Mouse (Mus musculus) MEL (cell line): ENCODE results near the gene Dhx40.
"Not testable (repeated sequence)": the region's sequence is repeated elsewhere in the genome, so short reads cannot be mapped to it uniquely, and the experiment has no call there.

Source experiments
- CHD2 ChIP-seq: IDR thresholded peaks from 2 replicates; pipeline ENCODE4 v1.6.1; 2011; ENCODE audit warnings: low read length, improper control_type of control experiment
- CTCF ChIP-seq, 3 experiments: IDR thresholded peaks in 2 of 3; conservative IDR thresholded peaks in 1 of 3; 2 replicates each; pipeline ENCODE4 v1.5.1; 2011 to 2012; ENCODE audit warnings: low read length in 3 of 3, low read depth in 2 of 3, mild to moderate bottlenecking in 2 of 3, improper control_type of control experiment in 1 of 3, inconsistent platforms in 1 of 3, mixed read lengths in 1 of 3, moderate library complexity in 1 of 3; ENCODE audit not compliant: control insufficient read depth in 1 of 3, insufficient read depth in 1 of 3, poor library complexity in 1 of 3, severe bottlenecking in 1 of 3
- GABPA ChIP-seq: IDR thresholded peaks from 2 replicates; pipeline ENCODE4 v1.6.1; 2012; ENCODE audit warnings: low read depth, mild to moderate bottlenecking, inconsistent platforms, low read length, improper control_type of control experiment, moderate library complexity
- POLR2A ChIP-seq, 2 experiments: IDR thresholded peaks; 2 replicates each; pipeline ENCODE4 v1.6.1; 2011 to 2012; ENCODE audit warnings: low read length in 2 of 2, mild to moderate bottlenecking in 2 of 2, control low read depth in 1 of 2, improper control_type of control experiment in 1 of 2, low read depth in 1 of 2, moderate library complexity in 1 of 2; ENCODE audit not compliant: control insufficient read depth in 1 of 2, insufficient read depth in 1 of 2, poor library complexity in 1 of 2
- TAL1 ChIP-seq: IDR thresholded peaks from 2 replicates; pipeline ENCODE4 v1.6.1; 2012; ENCODE audit warnings: mild to moderate bottlenecking, inconsistent platforms, low read length, moderate library complexity, mixed read lengths
- UBTF ChIP-seq: IDR thresholded peaks from 2 replicates; pipeline ENCODE4 v1.6.1; 2012; ENCODE audit warnings: low read depth, mild to moderate bottlenecking, inconsistent platforms, low read length, improper control_type of control experiment, moderate library complexity, borderline replicate concordance; ENCODE audit not compliant: insufficient read depth
- ZNF384 ChIP-seq: IDR thresholded peaks from 2 replicates; pipeline ENCODE4 v1.6.1; 2012; ENCODE audit warnings: low read depth, mild to moderate bottlenecking, inconsistent platforms, low read length, improper control_type of control experiment

DNA sequence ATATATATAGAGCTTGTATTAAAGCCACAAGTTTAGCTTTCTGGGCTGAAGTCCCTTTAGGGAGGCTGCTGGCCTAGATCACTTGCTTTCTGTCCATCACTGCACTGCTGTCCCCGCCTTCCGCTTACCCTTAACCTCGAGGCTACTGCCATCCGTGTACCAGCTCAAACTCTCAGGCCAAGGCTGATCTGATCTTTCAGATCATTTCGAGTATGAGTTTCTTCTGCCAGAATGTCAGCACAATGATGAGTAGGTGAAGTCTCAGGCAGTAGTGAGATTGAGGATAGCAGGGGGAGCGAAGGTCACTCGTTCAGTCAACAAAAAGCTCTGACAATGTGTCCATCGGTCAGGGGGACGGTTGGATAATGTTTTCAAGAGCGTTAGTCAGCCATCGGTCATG, 5.7 kb upstream of the Dhx40 start:
- not testable (repeated sequence) for TF ChIP-seq UBTF; GABPA; POLR2A (IDR thresholded peaks at IDR 0.05; ENCODE audit: control insufficient read depth in 1 of 2, insufficient read depth in 1 of 2, low read depth in 1 of 2, low read length in 2 of 2, poor library complexity in 1 of 2); CTCF (IDR thresholded peaks at IDR 0.05 in 2 of 3, conservative IDR thresholded peaks at IDR 0.05 in 1 of 3; ENCODE audit: control insufficient read depth in 1 of 3, insufficient read depth in 1 of 3, low read depth in 2 of 3, low read length in 3 of 3, poor library complexity in 1 of 3, severe bottlenecking in 1 of 3); CHD2; TAL1; ZNF384
